Mouse (Mus musculus) liver, adult 2 months (tissue): ENCODE results near the gene Snrpg. TPM values are rescaled to one million over a fixed set of nuclear protein-coding genes. Genes with fewer than 3 reads are reported as not detected.
"Not testable (repeated sequence)": the region's sequence is repeated elsewhere in the genome, so short reads cannot be mapped to it uniquely, and the experiment has no call there.

Experiments
- DNase-seq: peaks from one replicate; pipeline ENCODE4 v3.0.0-alpha.2; 2011; ENCODE audit warnings: low read depth, low spot score; ENCODE audit errors: extremely low read depth
- H3K27ac ChIP-seq: fragments of 200-500 bp; replicated peaks from 2 replicates; pipeline ENCODE4 v1.5.1; 2012; ENCODE audit warnings: low read depth, mild to moderate bottlenecking, control low read depth, inconsistent platforms, low read length; ENCODE audit not compliant: insufficient read depth
- H3K27me3 ChIP-seq: fragments of 200-500 bp; 2 replicates; pipeline ENCODE4 v1.6.1; 2012; ENCODE audit warnings: mild to moderate bottlenecking, moderate library complexity, low read length, inconsistent platforms; ENCODE audit not compliant: control insufficient read depth, insufficient read depth
- H3K36me3 ChIP-seq: fragments of 200-500 bp; 2 replicates; pipeline ENCODE4 v1.6.1; 2012; ENCODE audit warnings: low read length, inconsistent platforms; ENCODE audit not compliant: control insufficient read depth, insufficient read depth
- H3K4me1 ChIP-seq: fragments of 200-500 bp; 2 replicates; pipeline ENCODE4 v1.6.1; 2011; ENCODE audit warnings: low read length; ENCODE audit not compliant: control insufficient read depth, insufficient read depth
- H3K4me3 ChIP-seq: fragments of 200-500 bp; 2 replicates; pipeline ENCODE4 v1.5.1; 2011; ENCODE audit warnings: low read depth, mild to moderate bottlenecking, control low read depth, low read length, moderate library complexity; ENCODE audit not compliant: insufficient read depth
- H3K79me2 ChIP-seq: fragments of 200-500 bp; 2 replicates; pipeline ENCODE4 v1.6.1; 2012; ENCODE audit warnings: inconsistent platforms, mild to moderate bottlenecking, low read length, moderate library complexity; ENCODE audit not compliant: control insufficient read depth, insufficient read depth
- H3K9ac ChIP-seq: fragments of 200-500 bp; 2 replicates; pipeline ENCODE4 v1.6.1; 2012; ENCODE audit warnings: low read depth, mild to moderate bottlenecking, control low read depth, inconsistent platforms, low read length
- CTCF ChIP-seq: fragments of 200-500 bp; IDR thresholded peaks from 2 replicates; pipeline ENCODE4 v1.5.1; 2011; ENCODE audit warnings: low read depth, low read length, control low read depth
- POLR2A ChIP-seq: fragments of 200-500 bp; IDR thresholded peaks from 2 replicates; pipeline ENCODE4 v1.6.1; 2011; ENCODE audit warnings: low read length, control low read depth; ENCODE audit not compliant: insufficient read depth; ENCODE audit errors: extremely low read depth
- WGBS: fragments of 180-500 bp; shearing (Covaris S2); methylation state at CpG from one replicate; pipeline ENCODE4 v1.1.7; 2018; 5-methylcytosine and 5-hydroxymethylcytosine counted together
- polyA plus RNA-seq: library from polyadenylated mRNA; depleted of rRNA; stranded (reverse); fragments of >200 nt; gene quantifications from 2 replicates; pipeline ENCODE4 v1.2.3, GENCODE M21; 2012
- total RNA-seq: library from RNA; depleted of rRNA; stranded (reverse); fragments of >200 nt; gene quantifications from 2 replicates; pipeline ENCODE4 v1.2.3, GENCODE M21; 2014

The Snrpg gene
- total and polyA plus RNA-seq, 2 experiments: 12.6 to 25.9 TPM

DNA sequence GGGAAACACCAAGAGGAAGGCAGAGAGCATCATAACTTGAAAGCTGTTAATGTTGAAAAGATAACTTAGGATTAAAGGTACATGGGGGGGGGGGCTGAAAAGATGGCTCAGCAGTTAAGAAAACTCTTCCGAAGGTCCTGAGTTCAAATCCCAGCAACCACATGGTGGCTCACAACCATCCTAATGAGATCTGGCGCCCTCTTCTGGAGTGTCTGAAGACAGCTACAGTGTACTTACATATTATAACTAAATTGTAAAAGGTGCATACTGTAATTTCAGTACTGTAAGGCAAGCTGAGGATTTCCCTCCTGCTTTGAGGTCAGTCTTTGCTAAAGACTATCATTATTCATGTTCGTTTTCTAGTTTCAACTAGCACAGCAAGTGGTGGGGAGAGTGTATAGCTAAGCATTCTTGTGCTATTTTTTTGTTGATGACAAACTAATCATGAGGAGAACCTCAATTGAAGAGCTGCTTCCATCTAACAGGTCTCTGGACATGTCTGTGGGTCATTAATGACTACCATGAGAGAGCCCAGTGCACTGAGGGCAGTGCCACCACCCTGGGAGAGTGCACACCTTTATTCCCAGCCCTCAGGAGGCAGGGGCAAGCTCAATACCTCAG, 901 bp upstream of the Snrpg start:
- 72% methylated on average over 3 of the region's 3 CpGs for WGBS
- no peak for DNase-seq
- H3K79me2 ChIP-seq: peaks cover 5% of the 10 kb centered on the region; the same call in 1 of the 2 replicates
- no peak for TF ChIP-seq CTCF
- no peak for TF ChIP-seq POLR2A
- H3K36me3 ChIP-seq: peaks cover 6% of the 10 kb centered on the region
- H3K4me1 ChIP-seq: peaks cover 9% of the 10 kb centered on the region
- peak overlapping the region; percentile 58; the same call in 1 of the 2 replicates for H3K27ac ChIP-seq
- no peaks in the 10 kb centered on the region for H3K27me3 ChIP-seq
- no peak overlapping the region for H3K9ac ChIP-seq
- no peak overlapping the region for H3K4me3 ChIP-seq

DNA sequence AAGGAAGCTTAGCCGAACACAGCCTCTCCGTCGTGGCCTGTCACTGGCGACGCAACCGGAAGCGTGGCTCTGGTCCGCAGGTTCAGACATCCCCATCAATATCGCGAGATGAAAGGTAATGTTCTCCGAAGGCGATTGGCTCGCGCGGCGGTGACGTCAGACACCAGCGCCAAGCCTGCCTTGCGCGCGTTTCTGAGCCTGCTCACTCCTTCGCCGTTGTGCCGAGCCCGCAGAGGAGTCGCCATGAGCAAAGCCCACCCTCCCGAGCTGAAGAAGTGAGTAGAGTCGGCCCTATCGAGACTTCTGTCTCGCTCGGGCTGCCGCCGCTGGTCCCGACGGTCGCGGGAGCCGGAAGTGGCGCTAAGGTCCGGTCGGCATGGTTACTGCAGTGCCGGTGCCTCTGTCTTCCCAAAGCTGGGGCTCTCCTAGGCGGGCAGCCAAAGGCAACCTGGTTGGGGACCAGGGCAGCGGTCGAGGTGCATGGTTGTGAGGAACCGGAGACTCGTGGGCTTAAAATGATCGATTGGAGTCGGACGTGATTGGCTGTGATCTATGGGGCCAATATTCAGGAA, 322 bp downstream of the Snrpg start:
- peaks cover 5% of the 10 kb centered on the region; the same call in 1 of the 2 replicates for H3K79me2 ChIP-seq
- H3K4me3 ChIP-seq: peak overlapping the region; percentile 72
- peak overlapping the region; percentile 65 for H3K9ac ChIP-seq
- peaks cover 6% of the 10 kb centered on the region for H3K36me3 ChIP-seq
- DNase-seq: peak; percentile 89
- peaks cover 9% of the 10 kb centered on the region for H3K4me1 ChIP-seq
- peak overlapping the region; percentile 58 for H3K27ac ChIP-seq
- WGBS: under 1% methylated on average over 50 of the region's 50 CpGs
- no peaks in the 10 kb centered on the region for H3K27me3 ChIP-seq
- TF ChIP-seq POLR2A (peak; percentile 89), CTCF (no peak)

DNA sequence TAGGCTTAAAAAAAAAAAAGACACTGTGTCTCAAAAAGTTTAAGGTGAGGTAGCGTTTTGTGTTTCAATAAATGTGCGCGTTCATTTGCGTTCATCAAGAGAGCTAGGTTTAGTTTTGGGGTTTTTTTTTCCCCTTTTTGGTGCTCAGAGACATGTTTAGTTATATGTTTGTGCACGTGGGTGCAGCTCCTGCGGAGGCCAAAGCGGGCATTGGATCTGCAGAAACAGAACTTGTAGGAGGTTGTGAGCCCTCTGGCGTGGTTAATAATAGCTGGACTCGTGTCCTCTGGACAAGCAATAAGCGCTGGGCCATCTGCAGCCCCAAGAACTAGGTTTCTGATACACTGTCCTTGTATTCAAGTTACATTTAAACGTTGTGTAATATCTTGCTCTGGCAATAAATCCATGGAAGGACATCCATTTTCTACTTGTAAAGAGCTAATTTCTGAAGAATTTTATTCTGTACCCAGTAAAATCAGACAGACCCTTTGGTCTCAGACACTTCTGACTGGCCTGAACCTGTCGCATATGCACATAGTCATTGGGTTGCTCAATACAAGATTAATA, 929 bp downstream of the Snrpg start:
- 2% methylated on average over 12 of the region's 12 CpGs for WGBS
- no peak for TF ChIP-seq POLR2A
- no peak for TF ChIP-seq CTCF
- Histone ChIP-seq H3K36me3 (peaks cover 8% of the 10 kb centered on the region), H3K79me2 (peaks cover 5% of the 10 kb centered on the region; the same call in 1 of the 2 replicates), H3K9ac (peak overlapping the region; percentile 65), H3K27ac (no peak overlapping the region), H3K4me1 (peaks cover 5% of the 10 kb centered on the region), H3K27me3 (no peaks in the 10 kb centered on the region), H3K4me3 (peak overlapping the region; percentile 72)
- peak; percentile 39 for DNase-seq

DNA sequence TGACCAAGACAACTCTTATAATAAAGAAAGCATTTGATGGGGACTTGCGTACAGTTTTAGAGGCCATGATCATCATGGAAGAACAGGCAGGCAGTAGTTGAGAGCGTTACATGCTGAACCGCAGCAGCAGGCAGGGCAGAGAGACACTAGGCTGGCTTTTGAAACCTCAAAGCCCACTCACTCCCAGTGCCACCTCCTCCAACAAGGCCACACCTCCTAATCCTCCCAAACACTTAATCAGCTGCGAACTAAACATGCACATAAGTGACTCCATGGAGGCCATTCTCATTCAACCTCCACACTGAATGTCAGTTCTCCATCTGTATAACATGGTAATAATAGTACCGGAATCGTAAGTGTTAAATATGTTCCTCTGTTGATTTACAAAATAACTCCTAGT, 2.5 kb downstream of the Snrpg start:
- DNase-seq: no peak
- no peak overlapping the region for H3K9ac ChIP-seq
- H3K4me1 ChIP-seq: peaks cover 5% of the 10 kb centered on the region
- no peak overlapping the region for H3K27ac ChIP-seq
- no peak overlapping the region for H3K4me3 ChIP-seq
- no peaks in the 10 kb centered on the region for H3K27me3 ChIP-seq
- 96% methylated on average over 6 of the region's 6 CpGs for WGBS
- peaks cover 16% of the 10 kb centered on the region for H3K36me3 ChIP-seq
- TF ChIP-seq POLR2A (no peak), CTCF (no peak)
- peaks cover 5% of the 10 kb centered on the region; the same call in 1 of the 2 replicates for H3K79me2 ChIP-seq

DNA sequence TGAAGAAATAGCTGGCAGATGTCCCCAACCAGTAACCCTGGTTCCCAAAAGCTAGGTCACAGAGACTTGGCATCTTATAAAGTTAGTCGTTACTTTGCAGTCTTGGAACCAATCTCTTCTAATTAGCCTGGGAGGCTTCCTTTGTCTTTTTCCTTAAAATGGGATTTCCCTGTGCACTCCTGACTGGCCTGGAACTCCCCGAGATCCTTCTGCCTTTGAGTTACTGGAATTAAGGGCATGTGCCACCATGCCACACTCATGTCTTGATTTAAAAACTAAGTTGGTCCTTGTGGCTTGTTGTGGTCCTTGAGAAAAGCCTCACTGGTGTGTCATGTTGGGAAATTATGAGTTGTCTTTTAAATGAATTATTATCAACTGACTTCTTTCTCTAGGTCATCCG, 7.2 kb downstream of the Snrpg start:
- 74% methylated on average over 3 of the region's 3 CpGs for WGBS
- peaks cover 3% of the 10 kb centered on the region; the same call in 1 of the 2 replicates for H3K79me2 ChIP-seq
- no peaks in the 10 kb centered on the region for H3K27me3 ChIP-seq
- no peak overlapping the region for H3K4me3 ChIP-seq
- no peaks in the 10 kb centered on the region for H3K4me1 ChIP-seq
- H3K27ac ChIP-seq: no peak overlapping the region
- peaks cover 19% of the 10 kb centered on the region for H3K36me3 ChIP-seq
- TF ChIP-seq CTCF (no peak), POLR2A (no peak)
- no peak for DNase-seq
- no peak overlapping the region for H3K9ac ChIP-seq

DNA sequence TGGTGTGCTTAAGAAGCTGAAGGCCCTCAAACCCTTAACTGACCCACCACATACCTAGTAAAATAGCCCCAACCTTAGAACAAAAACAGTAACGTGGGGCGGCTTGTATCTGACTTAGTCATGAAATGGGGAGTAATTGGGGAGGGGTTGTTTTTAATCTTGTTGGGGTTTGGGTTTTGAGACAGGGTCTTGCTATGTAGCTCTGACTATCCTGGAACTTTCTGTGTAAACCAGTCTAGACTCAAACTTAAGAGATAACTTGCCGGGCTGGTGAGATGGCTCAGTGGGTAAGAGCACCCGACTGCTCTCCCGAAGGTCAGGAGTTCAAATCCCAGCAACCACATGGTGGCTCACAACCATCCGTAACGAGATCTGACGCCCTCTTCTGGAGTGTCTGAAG, 9.0 kb downstream of the Snrpg start:
- H3K79me2 ChIP-seq, H3K4me1 ChIP-seq, H3K9ac ChIP-seq, H3K4me3 ChIP-seq, H3K27ac ChIP-seq, H3K27me3 ChIP-seq, DNase-seq: not testable (repeated sequence)
- 77% methylated on average over 8 of the region's 8 CpGs for WGBS
- peaks cover 19% of the 10 kb centered on the region for H3K36me3 ChIP-seq
